Mouse (Mus musculus) limb, embryonic 12.5 days (tissue): ENCODE measurements around the gene Rhoa. TPM values are rescaled to one million over a fixed set of nuclear protein-coding genes. Genes with fewer than 3 reads are reported as not detected.
"Not testable (repeated sequence)": the region's sequence is repeated elsewhere in the genome, so short reads cannot be mapped to it uniquely, and the experiment has no call there.

Source experiments
- ATAC-seq: fragments of 200-750 bp; cut with Nextera tagmentation; 2 replicates; pipeline ENCODE4 v1.8.0; 2017; ENCODE audit warnings: low read depth, moderate TSS enrichment; ENCODE audit not compliant: insufficient number of reproducible peaks, insufficient read depth, low FRiP score, low TSS enrichment
- H3K27ac ChIP-seq: fragments of 300-500 bp; sonication (generic); 2 replicates; pipeline ENCODE4 v1.5.1; 2016; ENCODE audit warnings: mild to moderate bottlenecking, moderate library complexity
- H3K27me3 ChIP-seq: fragments of 300-500 bp; sonication (generic); 2 replicates; pipeline ENCODE4 v1.6.1; 2016; ENCODE audit warnings: mild to moderate bottlenecking, moderate library complexity
- H3K36me3 ChIP-seq: fragments of 300-500 bp; sonication (generic); 2 replicates; pipeline ENCODE4 v1.6.1; 2016; ENCODE audit warnings: mild to moderate bottlenecking, moderate library complexity
- H3K4me1 ChIP-seq: fragments of 300-500 bp; sonication (generic); replicated peaks from 2 replicates; pipeline ENCODE4 v1.6.1; 2016
- H3K4me2 ChIP-seq: fragments of 300-500 bp; sonication (generic); 2 replicates; pipeline ENCODE4 v1.6.1; 2016; ENCODE audit warnings: mild to moderate bottlenecking, moderate library complexity
- H3K4me3 ChIP-seq: fragments of 300-500 bp; sonication (generic); replicated peaks from 2 replicates; pipeline ENCODE4 v1.5.1; 2016; ENCODE audit warnings: mild to moderate bottlenecking
- H3K9ac ChIP-seq: fragments of 300-500 bp; sonication (generic); replicated peaks from 2 replicates; pipeline ENCODE4 v1.6.1; 2016; ENCODE audit warnings: mild to moderate bottlenecking, moderate library complexity
- H3K9me3 ChIP-seq: fragments of 300-500 bp; sonication (generic); 2 replicates; pipeline ENCODE4 v1.6.1; 2016; ENCODE audit warnings: mild to moderate bottlenecking, moderate library complexity
- WGBS: fragments of 180-500 bp; shearing (Covaris S2); methylation state at CpG from one replicate; pipeline ENCODE4 v1.1.7; 2016; 5-methylcytosine and 5-hydroxymethylcytosine counted together
- polyA plus RNA-seq: library from polyadenylated mRNA; unstranded; fragments of >200 nt; fragmentation: Nextera tagmentation; extraction: Ambion mirVana; gene quantifications from 2 replicates; pipeline ENCODE4 v1.2.1, GENCODE M21; 2016

The Rhoa gene
- polyA plus RNA-seq, result 324 and 387 TPM in 2 replicates

- peaks cover 25% of the 10 kb centered on the region for H3K36me3 ChIP-seq
- H3K27ac ChIP-seq, result peak within 1 kb of the TSS; percentile 100
- peaks cover 33% of the 10 kb centered on the region for H3K4me1 ChIP-seq
- peak; percentile 97 for ATAC-seq
- H3K27me3 ChIP-seq, result no peaks in the 10 kb centered on the region
- H3K4me2 ChIP-seq, result peak within 1 kb of the TSS; percentile 84
- peak within 1 kb of the TSS; percentile 90 for H3K4me3 ChIP-seq
- WGBS, result under 1% methylated on average over 77 of the region's 81 CpGs
- no peaks in the 10 kb centered on the region for H3K9me3 ChIP-seq
- peak within 1 kb of the TSS; percentile 98 for H3K9ac ChIP-seq
Measured at GRCm38 (mm10) chr9:108305629-108306520, at the start of gene Rhoa, which contains the start of gene Tcta. TSS of gene Rhoa (plus strand) at chr9:108306129. TSS of gene Tcta (minus strand) at chr9:108306160.

GRCm38 (mm10) chr9:108260526-108260925 lies 45.4 kb upstream of the Rhoa start:
- Histone ChIP-seq H3K27ac (no peak overlapping the region), H3K4me2 (no peak overlapping the region), H3K4me1 (peaks cover 23% of the 10 kb centered on the region), H3K4me3 (no peak overlapping the region), H3K9me3 (no peaks in the 10 kb centered on the region), H3K36me3 (no peaks in the 10 kb centered on the region), H3K27me3 (no peaks in the 10 kb centered on the region), H3K9ac (no peak overlapping the region)
- 87% methylated on average over 4 of the region's 4 CpGs for WGBS
- ATAC-seq, result no peak

GRCm38 (mm10) chr9:108261865-108262264 lies 44.1 kb upstream of the Rhoa start:
- no peaks in the 10 kb centered on the region for H3K27me3 ChIP-seq
- H3K27ac ChIP-seq, result no peak overlapping the region
- peaks cover 23% of the 10 kb centered on the region for H3K4me1 ChIP-seq
- peak overlapping the region; percentile 94; the same call in 1 of the 2 replicates for H3K4me3 ChIP-seq
- H3K9ac ChIP-seq, result no peak overlapping the region
- H3K9me3 ChIP-seq, result no peaks in the 10 kb centered on the region
- 74% methylated on average over 7 of the region's 7 CpGs for WGBS
- peak overlapping the region; percentile 82 for H3K4me2 ChIP-seq
- no peak for ATAC-seq
- no peaks in the 10 kb centered on the region for H3K36me3 ChIP-seq

- H3K4me3 ChIP-seq, result peak overlapping the region; percentile 94
- no peaks in the 10 kb centered on the region for H3K27me3 ChIP-seq
- ATAC-seq, result no peak
- 42% methylated on average over 11 of the region's 11 CpGs for WGBS
- peak overlapping the region; percentile 82 for H3K4me2 ChIP-seq
- no peaks in the 10 kb centered on the region for H3K36me3 ChIP-seq
- H3K27ac ChIP-seq, result no peak overlapping the region
- no peaks in the 10 kb centered on the region for H3K9me3 ChIP-seq
- peaks cover 23% of the 10 kb centered on the region for H3K4me1 ChIP-seq
- H3K9ac ChIP-seq, result peak overlapping the region; percentile 88
Measured at GRCm38 (mm10) chr9:108262494-108263049, 43.4 kb upstream of the Rhoa start.

- Histone ChIP-seq H3K27ac (peak overlapping the region; percentile 91), H3K4me3 (peak overlapping the region; percentile 94), H3K36me3 (no peaks in the 10 kb centered on the region), H3K4me1 (peaks cover 23% of the 10 kb centered on the region), H3K27me3 (no peaks in the 10 kb centered on the region), H3K9ac (peak overlapping the region; percentile 88), H3K4me2 (peak overlapping the region; percentile 82), H3K9me3 (no peaks in the 10 kb centered on the region)
- under 1% methylated on average over 59 of the region's 62 CpGs for WGBS
- peak; percentile 23 for ATAC-seq
Measured at GRCm38 (mm10) chr9:108263131-108263681, 42.7 kb upstream of the Rhoa start.

- H3K9ac ChIP-seq, result peak within 1 kb of the TSS; percentile 88
- WGBS, result under 1% methylated on average over 71 of the region's 71 CpGs
- peak; percentile 94 for ATAC-seq
- no peaks in the 10 kb centered on the region for H3K9me3 ChIP-seq
- H3K36me3 ChIP-seq, result no peaks in the 10 kb centered on the region
- no peaks in the 10 kb centered on the region for H3K27me3 ChIP-seq
- peak within 1 kb of the TSS; percentile 91 for H3K27ac ChIP-seq
- peaks cover 23% of the 10 kb centered on the region for H3K4me1 ChIP-seq
- peak within 1 kb of the TSS; percentile 82 for H3K4me2 ChIP-seq
- peak within 1 kb of the TSS; percentile 94 for H3K4me3 ChIP-seq
Measured at GRCm38 (mm10) chr9:108263690-108264190, 42.2 kb upstream of the Rhoa start, which contains the start of gene Dag1. TSS of gene Dag1 (minus strand) at chr9:108263958.

- Histone ChIP-seq H3K9ac (peak overlapping the region; percentile 38), H3K9me3 (no peaks in the 10 kb centered on the region), H3K36me3 (no peaks in the 10 kb centered on the region), H3K27me3 (no peaks in the 10 kb centered on the region), H3K4me1 (peaks cover 23% of the 10 kb centered on the region), H3K4me3 (peak overlapping the region; percentile 94), H3K27ac (peak overlapping the region; percentile 91), H3K4me2 (peak overlapping the region; percentile 82)
- ATAC-seq, result peak; percentile 34
- WGBS, result 17% methylated on average over 10 of the region's 10 CpGs
Measured at GRCm38 (mm10) chr9:108264191-108264921, 41.6 kb upstream of the Rhoa start.

GRCm38 (mm10) chr9:108266261-108266935 lies 39.5 kb upstream of the Rhoa start:
- Histone ChIP-seq H3K27ac (no peak overlapping the region), H3K36me3 (no peaks in the 10 kb centered on the region), H3K4me1 (peaks cover 23% of the 10 kb centered on the region), H3K4me2 (no peak overlapping the region), H3K9ac (no peak overlapping the region), H3K9me3 (no peaks in the 10 kb centered on the region), H3K4me3 (no peak overlapping the region), H3K27me3 (no peaks in the 10 kb centered on the region)
- ATAC-seq, result no peak
- 58% methylated on average over 10 of the region's 10 CpGs for WGBS

- 86% methylated on average over 7 of the region's 7 CpGs for WGBS
- H3K4me1 ChIP-seq, result peaks cover 18% of the 10 kb centered on the region
- no peak overlapping the region for H3K4me3 ChIP-seq
- no peak overlapping the region for H3K4me2 ChIP-seq
- no peaks in the 10 kb centered on the region for H3K36me3 ChIP-seq
- no peaks in the 10 kb centered on the region for H3K27me3 ChIP-seq
- no peak for ATAC-seq
- H3K27ac ChIP-seq, result no peak overlapping the region
- no peaks in the 10 kb centered on the region for H3K9me3 ChIP-seq
- no peak overlapping the region for H3K9ac ChIP-seq
Measured at GRCm38 (mm10) chr9:108267691-108268090, 38.2 kb upstream of the Rhoa start.

- H3K27me3 ChIP-seq, H3K4me2 ChIP-seq, ATAC-seq, H3K36me3 ChIP-seq, H3K4me3 ChIP-seq, H3K27ac ChIP-seq, H3K9me3 ChIP-seq, H3K9ac ChIP-seq: not testable (repeated sequence)
- WGBS, result 81% methylated on average over 6 of the region's 7 CpGs
- peaks cover 15% of the 10 kb centered on the region for H3K4me1 ChIP-seq
Measured at GRCm38 (mm10) chr9:108268701-108269100, 37.2 kb upstream of the Rhoa start.
